Mouse (Mus musculus) urinary bladder, postnatal 36 days (tissue): ENCODE measurements around the gene Scaf1.

Experiments
- DNase-seq, 2 experiments: peaks; one replicate each; pipeline ENCODE4 v3.0.0; 2022; ENCODE audit warnings: low spot score in 2 of 2, mixed read lengths in 1 of 2

Scaf1 gene

GRCm38 (mm10) chr7:45015344-45015956 is 713 bp downstream of the Scaf1 start:
- no peak for DNase-seq

- DNase-seq: no peak
Observed at GRCm38 (mm10) chr7:45014096-45014451, 2.1 kb downstream of the Scaf1 start.

GRCm38 (mm10) chr7:45013366-45014095 is 2.6 kb downstream of the Scaf1 start:
- DNase-seq: no peak

DNA sequence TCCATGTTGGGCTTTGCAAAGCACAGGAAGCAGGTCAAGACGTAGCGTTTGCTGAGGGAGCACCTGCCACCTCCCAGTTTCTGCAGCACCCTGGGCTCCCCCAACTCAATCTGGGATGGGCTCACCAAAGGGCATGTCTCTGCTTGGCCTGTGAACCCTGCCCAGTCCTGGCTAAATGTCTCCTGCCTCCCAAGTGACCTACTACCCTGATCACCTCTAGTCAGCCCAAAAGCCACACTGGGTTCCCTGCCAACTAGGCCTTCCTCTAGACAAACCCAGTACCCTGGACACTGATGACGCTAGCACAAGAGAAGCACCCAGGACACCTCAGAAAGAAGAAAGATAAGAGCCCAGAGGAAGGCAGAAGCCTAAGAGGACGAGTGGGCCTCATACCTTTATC is 3.3 kb downstream of the Scaf1 start:
- DNase-seq: no peak

DNA sequence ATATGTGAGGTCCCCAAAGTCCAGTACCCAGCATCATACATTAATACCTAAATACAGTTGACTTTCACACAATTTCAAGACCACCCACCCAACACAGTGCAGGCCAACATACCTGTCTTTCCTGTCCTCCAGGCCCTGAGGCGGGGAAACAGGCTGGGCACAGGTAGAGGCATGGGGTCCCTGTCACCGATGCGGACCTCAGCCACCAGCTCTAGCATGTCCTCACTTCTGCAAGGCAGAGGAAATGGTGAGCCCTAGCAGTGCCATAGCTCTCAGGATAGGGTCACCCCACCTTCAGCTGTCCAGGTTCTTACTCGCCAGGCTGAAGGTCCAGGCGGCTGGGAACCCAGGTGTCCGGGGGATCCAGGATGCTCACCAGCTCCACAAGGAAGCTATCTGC is 4.2 kb downstream of the Scaf1 start:
- no peak for DNase-seq

DNA sequence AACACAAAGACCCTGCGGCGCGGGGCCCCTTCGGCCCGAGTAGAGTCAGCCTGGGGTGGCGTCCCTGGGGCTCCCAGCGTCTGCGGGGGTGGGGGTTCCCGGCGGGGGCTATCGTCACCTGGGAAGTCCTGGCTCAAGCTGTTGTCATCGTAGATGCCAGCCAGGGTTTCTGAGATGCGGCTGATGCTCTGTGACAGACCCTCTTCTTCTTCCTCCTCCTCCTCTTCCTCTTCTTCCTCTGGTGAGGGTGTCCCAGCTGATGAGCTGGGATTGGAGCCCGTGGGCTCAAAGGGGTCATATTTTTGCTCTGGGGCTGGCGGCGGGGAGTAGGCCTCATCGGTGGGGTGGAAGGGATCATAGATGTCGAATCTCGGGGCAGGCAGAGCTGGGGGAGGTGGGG is 7.8 kb downstream of the Scaf1 start:
- DNase-seq: no peak

DNA sequence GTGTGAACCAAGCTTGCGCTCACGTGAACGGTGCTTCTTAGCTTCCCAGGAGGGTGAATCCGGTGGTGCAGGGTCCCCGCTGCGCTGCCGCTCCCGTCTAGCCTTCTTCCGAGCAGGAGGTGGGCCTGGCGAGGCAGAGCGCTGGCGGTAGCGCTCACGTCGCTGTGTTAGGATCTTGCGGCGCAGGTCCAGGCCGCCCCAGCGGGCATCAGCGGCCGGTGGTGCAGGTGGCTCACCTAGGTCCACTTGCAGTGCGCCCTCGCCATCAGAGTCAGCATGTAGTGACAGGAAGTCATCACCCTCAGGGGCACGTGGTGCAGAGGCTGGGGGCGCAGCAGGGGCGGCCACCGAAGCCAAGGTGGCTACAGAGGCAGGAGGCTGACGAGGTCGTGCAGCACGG is 8.3 kb downstream of the Scaf1 start:
- DNase-seq: no peak

GRCm38 (mm10) chr7:45007141-45007540 is 9.0 kb downstream of the Scaf1 start:
- no peak for DNase-seq

GRCm38 (mm10) chr7:45006503-45006902 is 9.7 kb downstream of the Scaf1 start:
- DNase-seq: no peak

DNA sequence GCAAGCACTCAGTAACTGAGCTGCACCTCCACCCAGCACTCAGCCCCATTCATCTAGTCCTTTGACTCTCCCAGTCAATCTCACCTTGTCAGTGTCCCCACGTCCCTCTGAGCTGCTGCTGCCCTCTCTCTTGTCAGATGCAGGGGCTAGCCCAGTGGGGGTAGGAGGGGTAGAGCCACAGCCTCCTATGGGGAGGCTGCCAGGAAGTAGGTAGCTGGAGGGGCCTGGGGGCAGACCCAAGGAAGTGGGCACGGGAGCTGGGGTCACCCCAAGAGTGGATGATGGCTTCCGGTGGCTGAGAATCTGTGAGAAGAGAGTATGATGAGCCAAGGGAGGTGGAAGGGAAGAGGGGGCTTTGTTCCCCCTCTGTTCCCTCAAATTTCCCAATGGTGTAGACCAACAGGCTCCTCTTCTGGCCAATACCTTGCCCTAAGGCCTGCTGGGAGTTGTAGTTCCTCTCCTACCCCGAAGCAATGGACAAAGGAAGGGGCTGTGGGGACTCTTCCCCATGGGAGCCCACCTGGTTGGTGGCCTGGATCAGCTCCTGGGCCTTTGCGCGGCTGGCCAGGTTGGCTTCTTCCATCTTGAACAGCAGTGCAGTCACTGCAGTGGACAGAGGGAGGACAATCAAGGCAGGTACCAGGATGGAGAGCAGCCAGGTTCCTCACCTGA is 10.7 kb downstream of the Scaf1 start:
- no peak for DNase-seq

DNA sequence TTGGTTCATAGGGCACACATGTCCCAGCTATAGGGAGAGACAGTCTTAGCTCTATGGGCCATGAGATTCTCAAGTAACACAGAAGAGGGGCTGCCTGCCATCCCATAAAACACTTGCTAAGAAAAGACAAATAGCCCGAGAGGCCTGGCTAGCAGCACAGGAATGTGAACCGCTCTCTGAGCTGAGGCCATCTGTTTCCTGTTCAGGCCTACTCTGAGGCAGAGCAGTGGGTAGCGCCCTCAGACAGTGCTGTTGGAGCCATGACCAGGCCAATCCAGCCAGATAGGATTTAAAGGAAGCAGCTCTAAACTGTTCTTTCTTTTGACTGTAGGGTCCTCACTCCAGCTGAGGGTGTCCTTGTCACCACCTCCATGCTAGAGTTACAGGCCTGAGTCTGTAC is 11.6 kb downstream of the Scaf1 start:
- no peak for DNase-seq

DNA sequence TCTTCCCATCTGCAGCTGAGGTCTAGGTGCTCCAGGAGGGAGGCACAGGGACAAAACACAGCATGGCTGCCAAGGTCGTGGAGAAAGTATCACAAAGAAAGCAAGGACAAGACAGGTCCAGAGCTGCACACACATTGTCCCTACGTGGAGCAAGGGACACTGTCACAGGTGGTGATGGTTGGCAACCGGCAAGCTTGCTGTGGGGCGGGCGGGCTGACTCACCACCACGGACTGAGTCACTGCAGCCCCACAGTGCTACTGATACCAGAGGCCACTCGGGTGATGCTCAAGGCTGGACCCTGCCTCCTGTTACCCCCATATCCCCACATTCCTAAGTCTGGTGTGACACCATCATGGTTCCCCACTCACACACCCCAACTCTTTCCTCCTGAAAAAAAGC is 13.7 kb downstream of the Scaf1 start:
- DNase-seq: no peak

DNA sequence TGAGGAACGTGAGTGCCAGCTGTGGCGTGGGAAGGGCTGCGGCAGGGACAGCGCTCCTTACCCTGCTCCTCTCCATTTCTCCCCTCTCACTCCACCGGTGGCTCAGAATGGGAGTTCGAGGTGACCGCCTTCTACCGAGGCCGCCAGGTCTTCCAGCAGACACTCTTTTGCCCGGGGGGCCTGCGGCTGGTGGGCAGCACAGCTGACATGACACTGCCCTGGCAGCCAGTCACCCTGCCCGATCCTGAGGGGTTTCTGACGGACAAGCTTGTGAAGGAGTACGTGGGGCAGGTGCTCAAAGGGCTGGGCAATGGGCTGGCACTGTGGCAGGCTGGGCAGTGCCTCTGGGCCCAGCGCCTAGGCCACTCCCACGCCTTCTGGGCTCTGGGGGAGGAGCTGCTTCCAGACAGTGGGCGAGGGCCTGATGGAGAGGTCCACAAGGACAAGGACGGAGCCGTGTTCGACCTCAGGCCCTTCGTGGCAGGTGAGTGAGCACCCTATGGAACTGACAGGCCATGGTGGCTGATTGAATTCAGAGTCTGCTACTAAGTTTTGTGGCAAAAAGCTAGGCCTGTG is 15.5 kb downstream of the Scaf1 start:
- no peak for DNase-seq

GRCm38 (mm10) chr7:44999753-45000152 is 16.4 kb downstream of the Scaf1 start:
- no peak for DNase-seq

GRCm38 (mm10) chr7:44998501-44998955 is 17.6 kb downstream of the Scaf1 start, which contains the start of gene Bcl2l12:
Gene Bcl2l12 (minus strand): TSS chr7:44998712.
- peak in 1 of 2 experiments; percentile 62 for DNase-seq

DNA sequence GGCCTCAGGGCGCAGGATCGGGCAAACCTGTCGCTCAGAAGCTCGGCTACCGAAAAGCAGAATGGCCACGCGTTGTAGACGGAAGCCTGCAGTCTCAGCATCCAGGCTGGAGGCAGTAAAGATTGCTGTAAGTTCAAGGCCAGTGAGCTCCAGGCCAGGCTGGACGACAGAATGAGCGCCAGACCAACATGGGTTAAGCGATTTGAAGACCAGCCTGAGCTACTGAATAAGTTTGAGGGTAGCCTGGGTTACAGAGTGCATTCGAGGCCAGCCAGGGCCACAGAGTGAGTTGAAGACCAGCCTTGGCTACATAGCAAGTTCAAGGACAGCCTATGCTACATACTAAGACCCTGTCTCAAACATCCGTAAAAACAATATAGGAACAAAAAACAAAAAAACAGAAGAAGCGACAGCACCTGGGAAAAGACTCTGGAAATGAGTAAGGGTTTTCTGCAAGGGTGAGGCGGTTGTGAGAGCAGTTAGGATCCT is 18.2 kb downstream of the Scaf1 start:
- DNase-seq: no peak

DNA sequence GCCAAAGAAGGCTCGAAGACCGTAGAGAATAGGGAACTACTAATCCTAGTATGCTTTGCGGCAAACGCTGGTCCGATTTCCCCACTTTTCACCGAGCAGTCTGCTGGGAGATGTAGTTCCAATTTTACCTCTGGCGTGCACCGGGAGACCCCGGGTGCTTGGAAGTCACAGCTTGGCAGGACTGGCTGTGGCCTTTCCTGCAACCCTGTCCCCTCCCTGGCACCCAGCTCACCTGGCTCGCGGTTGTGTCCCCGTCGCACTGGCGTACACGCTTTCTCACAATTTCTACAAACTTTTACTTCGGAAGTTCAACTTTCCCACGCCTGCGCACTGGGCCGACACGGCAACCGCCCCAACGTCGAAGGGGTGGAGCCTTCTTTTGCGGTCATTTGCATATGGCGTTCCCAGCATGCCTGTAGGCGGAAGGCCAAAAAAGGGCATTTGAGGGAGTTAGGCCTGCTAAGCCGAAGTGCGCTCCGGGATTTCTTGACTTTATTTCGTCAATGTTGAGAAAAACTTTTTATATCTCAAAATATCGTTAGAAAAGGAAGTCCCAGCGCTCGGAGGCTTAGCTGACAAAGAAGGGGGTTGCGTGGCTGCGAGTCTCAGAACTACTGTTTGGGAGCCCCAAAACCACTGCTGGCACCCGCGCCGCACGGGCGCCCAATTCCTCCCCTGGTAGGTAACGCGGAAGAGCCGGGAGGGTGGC is 18.8 kb downstream of the Scaf1 start, which contains the start of gene Irf3:
Gene Irf3, plus strand, starts transcription at position 418 of the 709 bp plus-strand sequence.
- peak; percentile 95 to 96 for DNase-seq

DNA sequence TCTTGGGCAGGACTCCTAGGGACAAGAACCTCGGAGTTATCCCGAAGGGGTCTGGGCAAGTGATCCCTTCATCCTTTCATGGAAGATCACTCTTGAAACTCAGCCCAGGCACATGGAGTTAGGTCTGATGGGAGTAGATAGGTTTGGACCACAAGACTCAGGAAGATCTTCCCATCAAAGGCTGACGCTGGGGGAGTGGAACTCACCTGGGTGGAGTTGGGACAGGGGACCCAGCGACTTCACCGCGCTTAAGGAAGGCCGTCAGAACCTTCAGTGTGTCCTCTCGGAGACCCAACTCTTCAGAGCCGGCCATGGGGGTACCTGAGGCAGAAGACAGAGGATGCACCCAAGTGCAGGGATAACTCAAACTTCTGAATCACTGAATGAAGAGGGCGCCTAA is 19.5 kb downstream of the Scaf1 start:
- no peak for DNase-seq

GRCm38 (mm10) chr7:44986879-44987718 is 29.1 kb downstream of the Scaf1 start:
- DNase-seq: no peak

DNA sequence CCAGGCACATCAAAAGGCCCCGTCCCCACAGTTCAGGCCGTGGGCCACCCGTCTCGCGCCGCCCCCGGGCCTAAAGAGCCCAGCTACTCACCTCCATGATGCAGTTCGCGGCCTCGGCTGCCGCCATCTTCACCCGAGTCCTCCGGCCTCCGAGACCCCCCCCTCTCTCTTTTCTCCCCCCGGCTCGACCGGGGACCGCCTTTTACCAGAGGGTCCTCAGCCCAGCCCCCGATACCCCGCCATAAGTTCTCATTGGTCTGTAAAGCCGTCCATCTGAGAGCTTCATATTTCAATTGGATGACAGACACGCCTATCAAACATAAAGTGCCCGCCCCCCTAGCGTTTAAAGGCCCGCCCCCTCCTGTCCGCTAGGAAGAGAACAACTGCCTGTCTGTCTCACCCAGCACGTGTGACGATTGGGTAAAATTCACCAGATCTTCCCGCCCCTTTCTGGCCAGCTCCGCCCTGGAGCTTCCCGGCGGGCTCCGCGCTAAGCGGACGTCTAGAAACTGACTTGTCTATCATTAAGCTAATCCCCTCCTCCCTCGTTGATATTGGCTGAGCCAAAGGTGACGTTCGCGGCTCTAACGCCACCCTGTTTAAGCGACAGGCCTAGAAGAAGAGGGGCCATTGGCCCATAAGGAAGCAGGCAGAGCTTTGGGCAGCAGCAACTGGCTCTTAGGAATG is 29.8 kb downstream of the Scaf1 start, which contains the start of gene Prmt1:
Gene Prmt1, minus strand, starts transcription at position 377 of the 687 bp plus-strand sequence.
- DNase-seq: peak; percentile 97 to 98
